Mouse (Mus musculus): ENCODE results near the gene Eif3l. TPM values are rescaled to one million over a fixed set of nuclear protein-coding genes. Genes with fewer than 3 reads are reported as not detected.

Gene Eif3l
- total and polyA plus RNA-seq, 2 experiments from 2014 or later = 179 to 218 TPM

GRCm38 (mm10) chr15:79109321-79109934 is 34.4 kb downstream of the Eif3l start:
- H3K9ac ChIP-seq = peak overlapping the region; percentile 91
- H3K27me3 ChIP-seq (ENCODE audit: insufficient read depth, low read length) = no peaks in the 10 kb centered on the region
- no peaks in the 10 kb centered on the region for H3K9me3 ChIP-seq (ENCODE audit: low read length)
- peak overlapping the region; percentile 98 for H3K4me2 ChIP-seq (ENCODE audit: low read depth)
- 0 out of 2 replicates have a peak, but pooled peaks cover under 1% of the 10 kb centered on the region for H3K36me3 ChIP-seq (ENCODE audit: insufficient read depth)
- ATAC-seq (peak; percentile 70), DNase-seq (peak; percentile 47)
- H3K4me3 ChIP-seq (ENCODE audit: low read depth, low read length) = peak overlapping the region; percentile 86
- peak overlapping the region; percentile 69 for H3K27ac ChIP-seq (ENCODE audit: low read depth, low read length)
- TF ChIP-seq CTCF (IDR thresholded peaks at IDR 0.05; ENCODE audit: low read depth) = no peak
- peaks cover 22% of the 10 kb centered on the region; the same call in 1 of the 2 replicates for H3K4me1 ChIP-seq (ENCODE audit: insufficient read depth)
- WGBS = 2% methylated on average over 41 of the region's 46 CpGs

- Histone ChIP-seq H3K27me3 (ENCODE audit: insufficient read depth, low read length) (no peaks in the 10 kb centered on the region), H3K27ac (ENCODE audit: low read depth, low read length) (no peak overlapping the region), H3K4me3 (ENCODE audit: low read depth, low read length) (peak overlapping the region; percentile 86), H3K9me3 (ENCODE audit: low read length) (no peaks in the 10 kb centered on the region), H3K4me2 (ENCODE audit: low read depth) (peak overlapping the region; percentile 98), H3K4me1 (ENCODE audit: insufficient read depth) (peaks cover 22% of the 10 kb centered on the region; the same call in 1 of the 2 replicates), H3K9ac (peak overlapping the region; percentile 91), H3K36me3 (ENCODE audit: insufficient read depth) (0 out of 2 replicates have a peak, but pooled peaks cover 7% of the 10 kb centered on the region)
- ATAC-seq = no peak
- DNase-seq = no peak
- 19% methylated on average over 9 of the region's 9 CpGs for WGBS
- no peak for TF ChIP-seq CTCF (IDR thresholded peaks at IDR 0.05; ENCODE audit: low read depth)
These were observed 35.1 kb downstream of the Eif3l start for GRCm38 (mm10) chr15:79110031-79110430.

GRCm38 (mm10) chr15:79110528-79110927 is 35.5 kb downstream of the Eif3l start:
- no peak for TF ChIP-seq CTCF (IDR thresholded peaks at IDR 0.05; ENCODE audit: low read depth)
- no peaks in the 10 kb centered on the region for H3K9me3 ChIP-seq (ENCODE audit: low read length)
- DNase-seq (no peak), ATAC-seq (no peak)
- WGBS = 42% methylated on average over 2 of the region's 2 CpGs
- 0 out of 2 replicates have a peak, but pooled peaks cover 12% of the 10 kb centered on the region for H3K36me3 ChIP-seq (ENCODE audit: insufficient read depth)
- peaks cover 22% of the 10 kb centered on the region; the same call in 1 of the 2 replicates for H3K4me1 ChIP-seq (ENCODE audit: insufficient read depth)
- H3K27me3 ChIP-seq (ENCODE audit: insufficient read depth, low read length) = no peaks in the 10 kb centered on the region
- H3K9ac ChIP-seq = 0 out of 2 replicates have a peak overlapping the region, but pooled peaks have one; percentile 91
- H3K4me3 ChIP-seq (ENCODE audit: low read depth, low read length) = peak overlapping the region; percentile 86; the same call in 1 of the 2 replicates
- H3K27ac ChIP-seq (ENCODE audit: low read depth, low read length) = no peak overlapping the region
- peak overlapping the region; percentile 98 for H3K4me2 ChIP-seq (ENCODE audit: low read depth)

GRCm38 (mm10) chr15:79111774-79112173 is 36.8 kb downstream of the Eif3l start:
- DNase-seq = peak; percentile 19
- Histone ChIP-seq H3K27ac (ENCODE audit: low read depth, low read length) (no peak overlapping the region), H3K4me3 (ENCODE audit: low read depth, low read length) (no peak overlapping the region), H3K4me2 (ENCODE audit: low read depth) (no peak overlapping the region), H3K27me3 (ENCODE audit: insufficient read depth, low read length) (no peaks in the 10 kb centered on the region), H3K4me1 (ENCODE audit: insufficient read depth) (peaks cover 22% of the 10 kb centered on the region; the same call in 1 of the 2 replicates), H3K9me3 (ENCODE audit: low read length) (no peaks in the 10 kb centered on the region), H3K36me3 (ENCODE audit: insufficient read depth) (0 out of 2 replicates have a peak, but pooled peaks cover 14% of the 10 kb centered on the region), H3K9ac (no peak overlapping the region)
- no peak for TF ChIP-seq CTCF (IDR thresholded peaks at IDR 0.05; ENCODE audit: low read depth)
- ATAC-seq = no peak
- WGBS = 65% methylated on average over 4 of the region's 4 CpGs

- ATAC-seq = no peak
- Histone ChIP-seq H3K4me2 (ENCODE audit: low read depth) (no peak overlapping the region), H3K27me3 (ENCODE audit: insufficient read depth, low read length) (no peaks in the 10 kb centered on the region), H3K4me3 (ENCODE audit: low read depth, low read length) (no peak overlapping the region), H3K36me3 (ENCODE audit: insufficient read depth) (peaks cover 29% of the 10 kb centered on the region), H3K27ac (ENCODE audit: low read depth, low read length) (no peak overlapping the region), H3K4me1 (ENCODE audit: insufficient read depth) (peaks cover 12% of the 10 kb centered on the region; the same call in 1 of the 2 replicates), H3K9ac (no peak overlapping the region), H3K9me3 (ENCODE audit: low read length) (no peaks in the 10 kb centered on the region)
- 78% methylated on average over 5 of the region's 5 CpGs for WGBS
- TF ChIP-seq CTCF (IDR thresholded peaks at IDR 0.05; ENCODE audit: low read depth) = no peak
- DNase-seq = no peak
These were observed 40.3 kb downstream of the Eif3l start for GRCm38 (mm10) chr15:79115276-79115675.

GRCm38 (mm10) chr15:79119491-79119890 is 44.5 kb downstream of the Eif3l start:
- H3K36me3 ChIP-seq (ENCODE audit: insufficient read depth) = peaks cover 56% of the 10 kb centered on the region

GRCm38 (mm10) chr15:79122119-79122518 is 47.1 kb downstream of the Eif3l start:
- Histone ChIP-seq H3K27ac (ENCODE audit: low read depth, low read length) (no peak overlapping the region), H3K27me3 (ENCODE audit: insufficient read depth, low read length) (no peaks in the 10 kb centered on the region), H3K9ac (no peak overlapping the region), H3K4me3 (ENCODE audit: low read depth, low read length) (no peak overlapping the region), H3K4me1 (ENCODE audit: insufficient read depth) (no peaks in the 10 kb centered on the region), H3K4me2 (ENCODE audit: low read depth) (no peak overlapping the region), H3K36me3 (ENCODE audit: insufficient read depth) (peaks cover 59% of the 10 kb centered on the region), H3K9me3 (ENCODE audit: low read length) (no peaks in the 10 kb centered on the region)
- TF ChIP-seq CTCF (IDR thresholded peaks at IDR 0.05; ENCODE audit: low read depth) = no peak
- ATAC-seq (no peak), DNase-seq (no peak)
- WGBS = 87% methylated on average over 4 of the region's 4 CpGs

More at GRCm38 (mm10) chr15:79119491-79119890, 44.5 kb downstream of the Eif3l start:
- H3K27me3 ChIP-seq (ENCODE audit: insufficient read depth, low read length) = no peaks in the 10 kb centered on the region
- H3K4me1 ChIP-seq (ENCODE audit: insufficient read depth) = no peaks in the 10 kb centered on the region
- H3K4me2 ChIP-seq (ENCODE audit: low read depth) = no peak overlapping the region
- 84% methylated on average over 9 of the region's 9 CpGs for WGBS
- no peak overlapping the region for H3K27ac ChIP-seq (ENCODE audit: low read depth, low read length)
- H3K9ac ChIP-seq = no peak overlapping the region
- ATAC-seq = no peak
- TF ChIP-seq CTCF (IDR thresholded peaks at IDR 0.05; ENCODE audit: low read depth) = no peak
- no peaks in the 10 kb centered on the region for H3K9me3 ChIP-seq (ENCODE audit: low read length)
- DNase-seq = no peak
- H3K4me3 ChIP-seq (ENCODE audit: low read depth, low read length) = no peak overlapping the region
